Mouse (Mus musculus): Measurements from ENCODE around the gene Kcnk18. TPM values are rescaled to one million over a fixed set of nuclear protein-coding genes. Genes with fewer than 3 reads are reported as not detected.

Gene Kcnk18
- not detected in 2 replicates for polyA plus RNA-seq (2015; fragmentation: Nextera tagmentation; extraction: Ambion mirVana)

DNA sequence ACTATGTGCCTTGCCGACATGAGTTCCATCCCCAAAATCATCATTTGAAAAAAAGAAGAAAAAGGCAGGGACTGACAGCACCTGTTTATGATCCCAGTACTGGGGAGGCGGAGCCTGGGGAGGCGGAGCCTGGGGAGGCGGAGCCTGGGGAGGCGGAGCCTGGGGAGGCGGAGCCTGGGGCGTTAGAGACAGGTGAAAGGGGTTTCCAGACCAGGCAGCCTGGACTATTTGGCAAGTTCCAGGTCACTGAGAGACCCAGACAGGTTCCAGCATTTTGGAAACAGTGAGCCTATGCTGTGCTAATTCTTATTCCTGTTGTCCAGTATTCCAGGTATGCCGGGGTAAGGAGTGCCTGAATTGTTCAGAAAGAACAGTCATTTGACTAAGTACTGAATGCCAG is at the start of gene Kcnk18:
Gene Kcnk18 (plus strand): TSS at position 224 of the 400 bp plus-strand sequence.
- H3K9me3 ChIP-seq, result no peaks in the 10 kb centered on the region

DNA sequence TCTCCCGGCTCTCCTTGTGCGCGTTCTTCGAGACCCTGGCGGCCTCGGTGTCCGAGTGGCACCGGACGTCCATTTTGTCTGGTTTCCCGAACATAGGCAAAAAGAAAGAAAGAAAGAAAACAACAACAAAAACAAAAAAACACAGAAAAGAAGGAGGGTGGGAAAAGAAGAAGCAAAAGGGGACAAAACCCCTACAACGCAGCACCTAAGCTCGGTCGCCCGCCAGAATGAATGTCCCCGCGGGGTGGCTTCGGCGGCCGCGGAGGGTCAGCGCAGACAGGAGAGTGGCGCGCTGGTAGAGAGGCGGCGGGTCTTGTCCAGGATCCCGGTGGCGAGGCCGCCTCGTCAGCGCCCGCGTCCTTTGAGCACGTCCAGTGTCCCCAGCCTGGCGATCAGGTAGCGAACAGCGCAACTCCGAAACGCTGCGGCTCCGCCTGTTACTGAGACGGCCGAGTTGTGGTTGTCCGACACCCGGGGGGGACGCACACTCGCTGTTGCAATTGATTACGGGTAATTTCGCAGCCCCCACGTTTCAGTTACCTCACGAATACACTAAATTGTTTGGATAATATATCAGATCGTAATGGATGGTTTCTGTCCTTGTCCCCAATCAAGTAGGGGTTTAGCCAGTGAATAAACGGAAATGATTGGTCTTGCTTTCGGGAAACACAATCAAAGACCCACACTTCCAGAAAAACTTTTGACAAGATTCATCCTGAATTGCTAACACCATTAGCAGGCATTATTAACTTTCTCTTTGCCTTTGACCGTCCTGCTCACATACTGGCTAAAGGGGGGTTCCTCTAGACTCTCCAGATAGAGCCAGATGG is 48.9 kb upstream of the Kcnk18 start, which contains the start of gene Vax1:
Gene Vax1 (minus strand): TSS at position 121 of the 830 bp plus-strand sequence.
- no peaks in the 10 kb centered on the region for H3K9me3 ChIP-seq
- H3K36me3 ChIP-seq (replicated peaks), result no peaks in the 10 kb centered on the region
- peak within 1 kb of the TSS; percentile 39 for H3K4me2 ChIP-seq
- H3K4me3 ChIP-seq, result peak within 1 kb of the TSS; percentile 28
- peaks cover 92% of the 10 kb centered on the region for H3K27me3 ChIP-seq (replicated peaks)
- H3K27ac ChIP-seq, result peak within 1 kb of the TSS; percentile 39; the same call in 1 of the 2 replicates
- no peak within 1 kb of the TSS; the same call in 1 of the 2 replicates for H3K9ac ChIP-seq
- under 1% methylated on average over 54 of the region's 54 CpGs for WGBS
- ATAC-seq (replicated peaks), result no peak
- peaks cover 24% of the 10 kb centered on the region for H3K4me1 ChIP-seq

More for the DNA sequence above, at the start of gene Kcnk18:
- no peak within 1 kb of the TSS for H3K4me2 ChIP-seq
- no peak within 1 kb of the TSS for H3K27ac ChIP-seq
- H3K36me3 ChIP-seq (replicated peaks), result no peaks in the 10 kb centered on the region
- no peak within 1 kb of the TSS for H3K4me3 ChIP-seq
- ATAC-seq (replicated peaks), result no peak
- peaks cover 5% of the 10 kb centered on the region; the same call in 1 of the 2 replicates for H3K27me3 ChIP-seq (replicated peaks)
- H3K9ac ChIP-seq, result no peak within 1 kb of the TSS
- 88% methylated on average over 8 of the region's 8 CpGs for WGBS
- no peaks in the 10 kb centered on the region for H3K4me1 ChIP-seq

DNA sequence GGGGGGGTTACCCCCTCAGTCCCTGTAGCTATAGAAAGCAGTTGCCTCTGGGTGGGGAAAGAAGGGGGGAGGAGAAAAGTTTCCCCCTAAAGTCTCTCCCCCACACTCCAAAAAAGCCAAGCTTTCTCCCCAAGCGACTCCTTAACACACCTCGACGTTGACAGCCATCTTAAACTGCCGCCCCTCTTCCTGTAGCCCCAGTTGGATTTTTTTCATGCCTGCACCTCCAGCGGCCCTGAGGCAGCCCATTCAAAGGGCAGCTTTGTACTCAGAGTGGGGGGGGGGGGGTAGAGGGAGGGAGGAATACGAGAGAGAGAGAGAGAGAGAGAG is 48.3 kb upstream of the Kcnk18 start:
- under 1% methylated on average over 6 of the region's 6 CpGs for WGBS
- ATAC-seq (replicated peaks), result no peak
- Histone ChIP-seq H3K9ac (no peak overlapping the region), H3K4me1 (peaks cover 24% of the 10 kb centered on the region), H3K4me3 (peak overlapping the region; percentile 28; the same call in 1 of the 2 replicates), H3K27me3 (replicated peaks) (peaks cover 95% of the 10 kb centered on the region), H3K4me2 (no peak overlapping the region), H3K36me3 (replicated peaks) (no peaks in the 10 kb centered on the region), H3K27ac (no peak overlapping the region), H3K9me3 (no peaks in the 10 kb centered on the region)

DNA sequence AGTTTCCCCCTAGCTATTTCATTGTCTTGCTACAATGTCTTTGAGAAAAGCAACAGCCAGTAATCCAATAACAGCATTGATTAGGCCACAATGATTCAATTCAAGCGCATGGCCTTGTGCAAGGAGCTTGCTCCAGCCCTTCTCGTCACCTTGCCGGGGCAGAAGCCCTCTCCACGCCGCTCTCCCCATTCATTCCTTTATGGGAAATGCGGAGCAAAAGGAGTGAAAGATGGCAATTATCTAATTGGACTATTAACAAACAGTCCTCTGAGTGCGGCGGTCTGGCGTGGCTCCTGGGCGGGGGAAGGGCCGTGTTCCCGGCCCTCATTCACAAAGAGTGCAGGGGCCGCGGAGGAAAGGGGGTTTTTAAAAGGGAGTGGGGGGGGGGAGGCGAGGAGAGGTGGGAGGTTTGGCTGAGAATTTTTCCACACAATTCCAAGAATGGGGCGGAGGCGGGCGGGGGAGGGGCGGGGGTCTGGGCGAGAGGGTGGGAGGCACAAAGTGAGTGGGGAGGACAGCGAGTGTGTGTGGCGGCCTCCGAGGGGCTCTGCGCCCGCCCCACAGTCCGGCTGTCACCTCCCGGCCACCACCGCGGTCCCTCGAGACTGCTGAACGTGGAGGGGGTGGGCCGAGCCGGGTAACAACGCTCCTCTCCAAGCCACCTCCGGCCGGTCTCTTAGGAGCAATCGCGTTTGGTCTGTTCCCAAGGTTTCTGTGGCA is 47.7 kb upstream of the Kcnk18 start:
- Histone ChIP-seq H3K9ac (no peak overlapping the region), H3K9me3 (no peaks in the 10 kb centered on the region), H3K4me2 (peak overlapping the region; percentile 4), H3K27me3 (replicated peaks) (peaks cover 94% of the 10 kb centered on the region), H3K4me1 (peaks cover 21% of the 10 kb centered on the region), H3K4me3 (no peak overlapping the region), H3K27ac (no peak overlapping the region), H3K36me3 (replicated peaks) (no peaks in the 10 kb centered on the region)
- under 1% methylated on average over 34 of the region's 38 CpGs for WGBS
- ATAC-seq (replicated peaks), result no peak

DNA sequence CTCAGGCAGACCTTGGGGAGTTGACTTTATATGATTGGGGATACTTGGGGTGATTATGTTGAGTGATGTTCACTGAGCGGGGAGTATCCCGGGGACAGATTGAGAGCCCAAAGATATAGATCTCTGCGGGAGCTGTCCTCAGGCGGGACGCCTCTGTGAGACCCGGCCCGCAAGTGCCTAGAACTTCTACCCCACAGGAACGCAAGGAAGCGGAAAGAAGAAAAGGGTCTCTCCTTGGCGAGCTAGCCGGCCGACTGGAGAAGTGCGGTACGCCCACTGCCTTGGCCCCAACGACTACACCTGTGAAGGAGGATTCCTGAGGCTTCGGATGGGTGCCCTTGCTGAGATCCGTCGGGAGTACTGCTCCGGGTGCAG is 47.2 kb upstream of the Kcnk18 start:
- Histone ChIP-seq H3K9me3 (no peaks in the 10 kb centered on the region), H3K27ac (no peak overlapping the region), H3K9ac (no peak overlapping the region), H3K36me3 (replicated peaks) (no peaks in the 10 kb centered on the region), H3K4me1 (peaks cover 15% of the 10 kb centered on the region), H3K4me2 (0 out of 2 replicates have a peak overlapping the region, but pooled peaks have one; percentile 4), H3K27me3 (replicated peaks) (peaks cover 94% of the 10 kb centered on the region), H3K4me3 (no peak overlapping the region)
- under 1% methylated on average over 19 of the region's 19 CpGs for WGBS
- ATAC-seq (replicated peaks), result no peak

DNA sequence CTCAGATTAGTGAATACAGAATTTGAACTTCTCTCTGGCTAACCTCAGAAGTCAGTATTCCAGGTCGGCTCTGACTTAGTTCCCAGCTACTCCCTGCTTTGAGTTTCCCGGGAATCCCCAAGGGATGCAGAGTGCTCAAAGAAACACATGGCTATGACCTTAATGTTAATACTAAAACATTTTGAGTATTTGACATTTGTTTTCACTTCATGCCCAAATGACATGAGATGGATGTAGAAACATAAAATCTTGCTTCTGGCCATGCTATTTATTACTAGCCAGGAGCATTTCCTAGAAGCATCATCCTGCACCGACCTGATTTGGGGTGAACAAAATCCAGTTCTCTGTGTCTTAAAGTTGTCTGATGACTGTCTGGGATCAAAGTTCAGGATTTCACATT is 46.2 kb upstream of the Kcnk18 start:
- Histone ChIP-seq H3K36me3 (replicated peaks) (no peaks in the 10 kb centered on the region), H3K9ac (no peak overlapping the region), H3K27ac (no peak overlapping the region), H3K4me3 (no peak overlapping the region), H3K4me2 (no peak overlapping the region), H3K9me3 (no peaks in the 10 kb centered on the region), H3K27me3 (replicated peaks) (peaks cover 89% of the 10 kb centered on the region), H3K4me1 (peaks cover 14% of the 10 kb centered on the region)
- WGBS, result 5% methylated on average over 3 of the region's 3 CpGs
- no peak for ATAC-seq (replicated peaks)

DNA sequence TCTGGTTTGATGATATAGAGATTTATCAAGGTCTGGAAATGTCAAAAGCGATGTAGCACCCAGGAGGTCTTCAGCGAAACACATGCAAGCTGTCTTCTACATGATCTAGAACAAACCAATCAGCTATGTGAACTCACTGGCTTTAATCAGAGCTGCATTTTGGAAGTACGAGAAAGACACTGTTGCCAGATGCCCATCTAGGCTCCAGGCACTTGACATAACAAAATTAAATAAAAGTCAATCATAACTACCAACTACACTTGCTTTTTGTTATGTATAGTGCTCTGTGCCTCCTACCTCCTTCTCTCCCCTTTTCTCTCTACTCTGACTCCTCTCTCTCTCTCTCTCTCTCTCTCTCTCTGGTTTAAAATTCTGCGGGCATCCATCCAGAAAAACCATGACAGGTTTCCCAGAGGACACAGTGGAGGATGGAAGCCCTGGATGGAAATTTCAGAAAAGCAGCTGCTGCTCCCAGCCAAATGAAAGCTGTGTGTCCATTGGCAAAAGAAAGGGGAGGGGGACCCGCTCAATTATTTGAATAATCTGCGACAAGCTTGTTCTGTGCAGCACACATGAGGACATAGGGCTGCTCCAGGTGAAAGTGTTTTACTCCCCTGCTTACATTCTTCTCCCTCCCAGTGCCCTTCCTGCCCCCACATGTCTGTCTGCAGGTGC is 45.5 kb upstream of the Kcnk18 start:
- Histone ChIP-seq H3K4me2 (no peak overlapping the region), H3K4me3 (no peak overlapping the region), H3K36me3 (replicated peaks) (no peaks in the 10 kb centered on the region), H3K9ac (no peak overlapping the region), H3K9me3 (no peaks in the 10 kb centered on the region), H3K27ac (no peak overlapping the region), H3K27me3 (replicated peaks) (peaks cover 82% of the 10 kb centered on the region), H3K4me1 (peaks cover 14% of the 10 kb centered on the region)
- no peak for ATAC-seq (replicated peaks)
- 5% methylated on average over 6 of the region's 6 CpGs for WGBS

DNA sequence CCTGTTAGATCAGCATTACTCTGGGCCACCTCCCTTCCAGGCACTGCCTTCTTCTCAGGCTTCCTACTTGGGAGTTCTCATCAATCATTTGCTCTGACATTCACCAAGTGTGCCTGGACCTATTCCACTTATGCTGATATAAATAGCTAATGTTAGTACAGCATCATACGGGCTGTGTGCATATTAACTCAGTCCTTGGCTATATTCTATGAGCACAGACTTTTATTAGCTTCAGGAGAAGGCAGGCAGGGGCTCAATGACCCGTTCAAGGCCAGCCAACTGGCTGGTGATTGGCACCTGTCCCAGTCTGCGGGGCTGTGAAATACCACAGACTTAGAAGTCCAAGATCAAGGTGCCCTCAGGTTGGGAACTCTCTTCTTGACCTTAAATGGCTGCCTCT is 35.0 kb upstream of the Kcnk18 start:
- ATAC-seq (replicated peaks), result no peak
- Histone ChIP-seq H3K27ac (no peak overlapping the region), H3K9ac (no peak overlapping the region), H3K9me3 (no peaks in the 10 kb centered on the region), H3K4me2 (no peak overlapping the region), H3K27me3 (replicated peaks) (peaks cover 63% of the 10 kb centered on the region), H3K36me3 (replicated peaks) (no peaks in the 10 kb centered on the region), H3K4me3 (no peak overlapping the region), H3K4me1 (no peaks in the 10 kb centered on the region)
- WGBS, result 51% methylated on average over 3 of the region's 3 CpGs

DNA sequence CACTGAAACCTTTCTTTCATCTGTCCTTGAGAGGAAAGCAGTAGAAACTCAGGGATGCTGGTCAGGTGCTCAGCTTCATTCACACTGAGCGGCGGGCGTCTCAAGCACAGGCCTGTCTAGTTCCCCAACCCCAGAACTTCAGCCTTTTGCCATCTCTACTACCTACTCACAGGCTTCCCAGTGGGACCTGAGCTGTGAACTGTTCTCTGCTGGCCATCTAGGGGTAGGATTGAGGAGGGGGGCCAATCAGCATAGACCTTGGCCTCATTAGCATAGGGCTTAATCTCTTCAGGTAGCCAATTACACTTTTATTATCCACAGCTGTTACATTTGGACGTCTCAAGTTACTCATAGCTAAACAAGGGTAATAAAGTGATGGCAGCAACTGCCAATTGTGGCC is 30.0 kb upstream of the Kcnk18 start:
- Histone ChIP-seq H3K4me2 (no peak overlapping the region), H3K9me3 (no peaks in the 10 kb centered on the region), H3K4me3 (no peak overlapping the region), H3K4me1 (peaks cover 2% of the 10 kb centered on the region; the same call in 1 of the 2 replicates), H3K27me3 (replicated peaks) (peaks cover 83% of the 10 kb centered on the region), H3K36me3 (replicated peaks) (no peaks in the 10 kb centered on the region), H3K27ac (no peak overlapping the region), H3K9ac (no peak overlapping the region)
- no peak for ATAC-seq (replicated peaks)
- 21% methylated on average over 4 of the region's 4 CpGs for WGBS

DNA sequence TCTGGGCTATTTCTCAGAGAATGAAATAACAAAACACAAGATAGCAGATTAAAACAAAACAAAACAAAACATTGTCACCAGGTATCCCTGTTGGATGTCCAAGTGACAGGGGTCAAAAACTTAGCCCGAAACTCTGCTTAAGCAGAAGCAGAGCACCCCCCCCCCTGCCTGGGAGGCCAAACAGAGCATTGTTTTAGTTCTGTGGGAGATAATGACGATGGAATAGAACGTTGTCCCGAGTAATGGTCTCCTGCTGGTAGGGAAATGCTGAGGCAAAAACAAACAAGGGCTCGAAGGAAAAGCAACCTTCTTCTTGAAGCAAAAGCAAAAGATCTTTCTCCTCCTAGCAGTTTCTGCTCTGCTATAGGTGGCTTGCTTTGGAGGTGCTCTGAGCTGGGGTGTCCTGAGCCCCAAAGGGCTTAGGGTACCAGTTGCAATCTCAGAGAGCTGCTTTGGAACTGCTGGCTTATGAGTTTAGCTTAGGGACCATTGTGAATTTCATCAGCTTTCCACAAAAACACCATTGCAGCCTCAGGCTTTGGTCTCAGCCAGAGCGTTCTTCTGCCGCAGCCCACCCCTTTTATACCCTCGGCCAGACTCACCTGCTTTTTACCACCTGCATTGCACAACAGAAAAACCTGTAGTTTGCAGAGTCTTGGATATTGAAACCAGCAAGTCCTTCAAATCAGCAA is 28.4 kb upstream of the Kcnk18 start:
- WGBS, result under 1% methylated on average over 8 of the region's 8 CpGs
- Histone ChIP-seq H3K4me2 (no peak overlapping the region), H3K27ac (no peak overlapping the region), H3K9ac (no peak overlapping the region), H3K4me1 (peaks cover 7% of the 10 kb centered on the region; the same call in 1 of the 2 replicates), H3K27me3 (replicated peaks) (peaks cover 84% of the 10 kb centered on the region), H3K4me3 (no peak overlapping the region), H3K9me3 (no peaks in the 10 kb centered on the region), H3K36me3 (replicated peaks) (no peaks in the 10 kb centered on the region)
- ATAC-seq (replicated peaks), result no peak

DNA sequence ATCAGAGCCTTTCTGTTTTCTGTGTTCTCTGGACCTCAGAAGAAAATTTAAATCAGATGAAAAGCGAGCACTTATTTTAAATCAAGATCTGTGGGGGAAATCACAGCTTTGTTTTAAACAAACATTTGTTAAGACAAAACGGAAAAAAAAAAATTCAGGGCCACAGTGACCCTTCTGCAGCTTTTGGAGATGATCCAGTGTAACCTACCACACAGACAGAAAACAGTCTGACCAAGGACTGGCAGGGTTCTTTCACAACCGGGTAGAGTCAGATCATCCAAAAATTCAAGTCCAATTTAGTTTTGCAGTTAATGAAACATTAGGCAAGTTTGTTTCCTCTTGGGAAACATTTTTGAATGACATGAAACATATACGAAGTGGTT is 27.9 kb upstream of the Kcnk18 start:
- Histone ChIP-seq H3K27me3 (replicated peaks) (peaks cover 84% of the 10 kb centered on the region), H3K4me3 (no peak overlapping the region), H3K4me1 (peaks cover 7% of the 10 kb centered on the region; the same call in 1 of the 2 replicates), H3K27ac (no peak overlapping the region), H3K9ac (no peak overlapping the region), H3K9me3 (no peaks in the 10 kb centered on the region), H3K4me2 (no peak overlapping the region), H3K36me3 (replicated peaks) (no peaks in the 10 kb centered on the region)
- WGBS, result 6% methylated on average over 4 of the region's 4 CpGs
- no peak for ATAC-seq (replicated peaks)

DNA sequence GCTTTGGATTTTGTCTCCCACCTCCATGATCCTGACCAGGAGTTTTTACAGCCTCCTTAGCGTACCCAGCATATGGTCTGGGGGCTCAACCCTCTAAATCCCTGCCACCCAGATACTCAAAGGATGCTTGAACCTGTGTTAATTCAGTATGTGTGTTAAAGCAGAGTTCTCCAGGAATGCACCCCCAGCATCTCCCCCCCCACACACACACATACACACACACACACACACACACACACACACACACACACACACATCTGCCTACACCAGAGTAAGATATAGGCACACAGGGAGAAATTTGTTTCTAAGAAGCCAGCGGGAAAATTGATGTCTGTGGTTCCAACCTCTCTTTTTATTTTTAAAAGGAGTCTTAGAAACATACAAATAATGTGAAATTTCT is 26.5 kb upstream of the Kcnk18 start:
- no peak overlapping the region for H3K4me2 ChIP-seq
- ATAC-seq (replicated peaks), result no peak
- no peak overlapping the region for H3K4me3 ChIP-seq
- peaks cover 86% of the 10 kb centered on the region for H3K27me3 ChIP-seq (replicated peaks)
- H3K9me3 ChIP-seq, result no peaks in the 10 kb centered on the region
- H3K27ac ChIP-seq, result no peak overlapping the region
- 4% methylated on average over 2 of the region's 2 CpGs for WGBS
- no peaks in the 10 kb centered on the region for H3K36me3 ChIP-seq (replicated peaks)
- H3K9ac ChIP-seq, result no peak overlapping the region
- H3K4me1 ChIP-seq, result peaks cover 7% of the 10 kb centered on the region; the same call in 1 of the 2 replicates
